ENCODE assay signal across 14 mouse cellular contexts in the genomic region with DNA sequence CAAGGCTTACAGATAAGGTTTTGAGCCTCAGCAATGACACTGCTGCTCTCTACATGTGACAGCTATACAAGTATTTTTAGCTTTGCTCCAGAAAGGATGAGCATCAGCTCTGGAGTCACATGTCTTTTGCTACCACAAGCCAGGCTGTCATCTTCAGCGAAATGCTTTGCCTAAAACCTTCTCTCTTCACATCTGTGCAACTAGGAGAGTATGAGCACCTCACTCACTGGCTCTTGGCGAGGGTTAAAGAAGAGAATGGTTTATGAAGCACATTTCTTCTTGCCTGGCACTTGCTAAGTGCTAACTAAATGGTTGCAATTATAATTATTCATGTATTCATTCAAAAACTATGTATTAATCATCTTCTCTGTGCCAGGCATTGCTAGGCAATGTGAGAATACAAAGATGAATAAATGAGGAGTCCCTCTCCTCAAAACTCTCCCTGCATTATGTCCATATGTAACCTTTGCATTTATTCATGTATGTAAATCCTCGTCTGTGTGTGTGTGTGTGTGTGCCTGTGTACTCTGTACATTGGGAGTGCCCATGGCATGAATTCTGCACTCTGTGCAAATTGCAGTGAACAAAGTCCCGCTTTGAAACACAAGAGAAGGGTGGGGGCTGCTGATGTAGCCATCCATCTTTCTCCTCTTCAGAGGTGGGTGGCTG.
DNase-seq lines count a peak whose midpoint lies in the region; ATAC-seq and TF ChIP-seq lines count a peak whose summit lies in the region.
"Had no signal": no experiment of that assay in that cellular context is flagged by ENCODE, and none has a peak within 500 bp of the region (broad histone marks: within the 10 kb centered on the region; RNA-seq: fewer than 3 reads in every experiment).

No protein-coding gene starts in this region.

- H3K4me1 ChIP-seq in forebrain, embryonic 15.5 days: peaks cover 7% of the 10 kb centered on the region
- peaks cover 7% of the 10 kb centered on the region; the same call in 1 of the 2 replicates for H3K4me1 ChIP-seq in forebrain, embryonic 10.5 days
- H3K4me1 ChIP-seq in intestine, embryonic 16.5 days (ENCODE audit: control insufficient read depth, insufficient read depth, low read length): peaks cover 11% of the 10 kb centered on the region
- H3K4me1 ChIP-seq in heart, adult 2 months (ENCODE audit: control insufficient read depth, insufficient read depth, low read length): no peaks in the 10 kb centered on the region

- 45% methylated on average over 4 of the region's 4 CpGs for WGBS in forebrain, embryonic 15.5 days
- 83% methylated on average over 4 of the region's 4 CpGs for WGBS in forebrain, embryonic 10.5 days
- WGBS in intestine, embryonic 16.5 days: 35% methylated on average over 4 of the region's 4 CpGs
- 72% methylated on average over 4 of the region's 4 CpGs for WGBS in heart, adult 2 months

- no peak for TF ChIP-seq EP300 in heart, adult 2 months (IDR thresholded peaks at IDR 0.05; ENCODE audit: insufficient read depth, low read depth, low read length)

- no peaks in the 10 kb centered on the region for H3K27me3 ChIP-seq in forebrain, embryonic 15.5 days
- no peaks in the 10 kb centered on the region for H3K27me3 ChIP-seq in forebrain, embryonic 10.5 days (ENCODE audit: poor library complexity, severe bottlenecking)
- no peaks in the 10 kb centered on the region for H3K27me3 ChIP-seq in intestine, embryonic 16.5 days (replicated peaks; ENCODE audit: control insufficient read depth, insufficient read depth, low read length)
- H3K27me3 ChIP-seq in heart, adult 2 months (ENCODE audit: control insufficient read depth, insufficient read depth, low read length): no peaks in the 10 kb centered on the region
- H3K27me3 ChIP-seq: embryonic facial prominence, embryonic 12.5 days; limb, embryonic 12.5 days; lung, embryonic 15.5 days had no signal

- peak overlapping the region; percentile 53 for H3K27ac ChIP-seq in forebrain, embryonic 15.5 days (replicated peaks)
- H3K27ac ChIP-seq in forebrain, embryonic 10.5 days: no peak overlapping the region
- no peak overlapping the region for H3K27ac ChIP-seq in intestine, embryonic 16.5 days (ENCODE audit: low read length)
- no peak overlapping the region for H3K27ac ChIP-seq in heart, adult 2 months
- H3K27ac ChIP-seq: embryonic facial prominence, embryonic 12.5 days; lung, embryonic 15.5 days had no signal

- no peak for TF ChIP-seq CTCF in heart, adult 2 months (IDR thresholded peaks at IDR 0.05)

- peak; percentile 92 for ATAC-seq in forebrain, embryonic 15.5 days (replicated peaks)
- peak; percentile 71; the same call in 1 of the 2 replicates for ATAC-seq in intestine, embryonic 16.5 days
- no peak for ATAC-seq in erythroid progenitor cell, adult 5-6 weeks (replicated peaks; ENCODE audit: low FRiP score, poor library complexity, severe bottlenecking)

- intact Hi-C loops in heart, adult 2 months (cut with DNase I): no loop called here

- no peak overlapping the region for H3K4me2 ChIP-seq in forebrain, embryonic 15.5 days (replicated peaks)
- H3K4me2 ChIP-seq in intestine, embryonic 16.5 days (ENCODE audit: low read depth, low read length): no peak overlapping the region
- H3K4me2 ChIP-seq: embryonic facial prominence, embryonic 12.5 days; limb, embryonic 12.5 days; lung, embryonic 15.5 days; midbrain, embryonic 11.5 days had no signal

- no peaks in the 10 kb centered on the region for H3K36me3 ChIP-seq in forebrain, embryonic 15.5 days
- H3K36me3 ChIP-seq in forebrain, embryonic 10.5 days (replicated peaks): no peaks in the 10 kb centered on the region
- H3K36me3 ChIP-seq in intestine, embryonic 16.5 days (ENCODE audit: control insufficient read depth, insufficient read depth, low read length): no peaks in the 10 kb centered on the region
- no peaks in the 10 kb centered on the region for H3K36me3 ChIP-seq in heart, adult 2 months (ENCODE audit: control insufficient read depth, insufficient read depth, low read length)
- H3K36me3 ChIP-seq: embryonic facial prominence, embryonic 12.5 days; limb, embryonic 12.5 days; lung, embryonic 15.5 days had no signal

- TF ChIP-seq POLR2A in heart, adult 2 months (IDR thresholded peaks at IDR 0.05; ENCODE audit: insufficient read depth, low read depth, low read length): no peak

- no peak overlapping the region for H3K4me3 ChIP-seq in forebrain, embryonic 15.5 days
- H3K4me3 ChIP-seq in forebrain, embryonic 10.5 days: no peak overlapping the region
- no peak overlapping the region for H3K4me3 ChIP-seq in intestine, embryonic 16.5 days (ENCODE audit: low read length)
- H3K4me3 ChIP-seq in heart, adult 2 months: no peak overlapping the region
- H3K4me3 ChIP-seq: embryonic facial prominence, embryonic 12.5 days; limb, embryonic 12.5 days; lung, embryonic 15.5 days had no signal

- H3K9ac ChIP-seq in forebrain, embryonic 15.5 days (replicated peaks): no peak overlapping the region
- no peak overlapping the region for H3K9ac ChIP-seq in intestine, embryonic 16.5 days (ENCODE audit: low read depth, low read length)
- H3K9ac ChIP-seq in heart, adult 2 months (ENCODE audit: low read depth, low read length): no peak overlapping the region
- H3K9ac ChIP-seq: embryonic facial prominence, embryonic 12.5 days; limb, embryonic 12.5 days; lung, embryonic 15.5 days had no signal

- H3K9me3 ChIP-seq in forebrain, embryonic 15.5 days: no peaks in the 10 kb centered on the region
- H3K9me3 ChIP-seq in forebrain, embryonic 10.5 days: no peaks in the 10 kb centered on the region
- no peaks in the 10 kb centered on the region for H3K9me3 ChIP-seq in intestine, embryonic 16.5 days (ENCODE audit: control insufficient read depth, low read length)
- H3K9me3 ChIP-seq: embryonic facial prominence, embryonic 12.5 days; limb, embryonic 12.5 days; lung, embryonic 15.5 days had no signal

- H3K79me2 ChIP-seq in heart, adult 2 months (replicated peaks; ENCODE audit: control insufficient read depth, insufficient read depth, low read length): no peaks in the 10 kb centered on the region

- DNase-seq in forebrain, embryonic 10.5 days (ENCODE audit: extremely low spot score, low spot score): no peak
- DNase-seq in right cerebral cortex, adult 18-20 months: peak; percentile 34
- DNase-seq in right cerebral cortex, postnatal 14 days: no peak
- peak; percentile 4 to 34 for DNase-seq in right cerebral cortex, postnatal 36 days (ENCODE audit: low spot score in 2 of 2)
- DNase-seq in heart, adult 2 months: no peak
- DNase-seq: gastrocnemius, postnatal 25 days; kidney, adult 2 months had no signal

Comparison
In these comparisons a context has a peak if more than half of its experiments do, and no peak if none do; other contexts are left out.
1. DNase-seq: peak in right cerebral cortex, adult 18-20 months (single experiment) and right cerebral cortex, postnatal 36 days (2 of 2); none in forebrain, embryonic 10.5 days (single experiment), right cerebral cortex, postnatal 14 days (single experiment) and heart, adult 2 months (0 of 2).